Mouse (Mus musculus): ENCODE results near the gene Fgfr2.

DNA sequence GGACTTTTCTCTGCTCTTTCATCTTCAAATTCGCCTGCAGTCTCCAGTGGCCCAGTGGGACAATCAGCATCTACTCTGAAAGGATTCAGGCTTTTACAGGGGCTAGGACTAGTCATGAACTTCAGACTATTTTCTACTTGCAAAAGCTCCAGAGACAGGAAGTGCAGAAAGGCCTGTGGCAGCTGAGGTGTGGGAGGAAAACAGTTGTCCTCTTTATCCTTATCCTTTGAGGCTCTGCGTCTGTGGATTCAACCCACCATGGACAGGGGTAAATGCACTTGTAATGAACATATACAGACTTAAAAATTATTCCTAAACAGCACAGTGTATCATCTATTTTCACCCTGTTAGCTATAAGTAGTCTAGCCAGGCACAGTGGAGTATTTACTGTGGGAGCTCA is 2518.8 kb downstream of the Fgfr2 start:
- TF ChIP-seq POU5F1 (IDR thresholded peaks at IDR 0.05; ENCODE audit: borderline replicate concordance, low read length) (no peak), CTCF (conservative IDR thresholded peaks at IDR 0.05; ENCODE audit: low read length) (no peak), NANOG (IDR thresholded peaks at IDR 0.05; ENCODE audit: borderline replicate concordance, low read length) (no peak)

Data from E14TG2a.4 (cell line).